Mouse (Mus musculus): ENCODE data around the gene Pawr.

The Pawr gene

GRCm38 (mm10) chr10:108355392-108355775 lies 23.5 kb downstream of the Pawr start:
- no peak for DNase-seq (ENCODE audit: low read depth, low spot score)

DNA sequence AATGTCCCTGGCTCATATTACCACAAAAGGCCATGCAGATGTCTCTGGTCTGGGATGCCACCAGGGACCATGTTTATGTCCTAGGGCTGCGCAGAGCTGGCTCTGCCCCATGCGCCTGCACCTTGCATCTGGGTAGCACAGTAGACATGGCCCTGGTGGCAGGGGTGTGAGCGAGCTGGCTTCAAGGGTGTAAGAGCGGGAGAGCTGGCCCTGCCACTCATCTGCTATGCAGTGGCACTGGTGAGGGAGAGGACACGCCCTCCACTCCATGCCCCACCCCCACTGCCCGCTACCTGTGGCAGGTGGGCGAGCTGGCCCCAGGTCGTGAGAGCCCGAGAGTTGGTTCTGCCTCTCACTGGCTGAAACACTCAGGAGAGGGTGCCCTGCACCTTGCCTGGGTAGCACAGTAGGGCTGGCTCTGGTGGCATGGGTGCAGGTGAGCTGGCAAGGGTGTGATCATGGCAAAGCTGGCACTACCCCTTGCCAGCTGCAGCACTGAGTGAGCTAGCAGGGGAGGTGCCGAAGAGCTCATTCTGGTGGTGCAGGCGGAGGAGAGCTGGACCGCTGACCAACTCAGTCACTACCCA lies 24.8 kb downstream of the Pawr start:
- DNase-seq (ENCODE audit: low read depth, low spot score) = no peak

DNA sequence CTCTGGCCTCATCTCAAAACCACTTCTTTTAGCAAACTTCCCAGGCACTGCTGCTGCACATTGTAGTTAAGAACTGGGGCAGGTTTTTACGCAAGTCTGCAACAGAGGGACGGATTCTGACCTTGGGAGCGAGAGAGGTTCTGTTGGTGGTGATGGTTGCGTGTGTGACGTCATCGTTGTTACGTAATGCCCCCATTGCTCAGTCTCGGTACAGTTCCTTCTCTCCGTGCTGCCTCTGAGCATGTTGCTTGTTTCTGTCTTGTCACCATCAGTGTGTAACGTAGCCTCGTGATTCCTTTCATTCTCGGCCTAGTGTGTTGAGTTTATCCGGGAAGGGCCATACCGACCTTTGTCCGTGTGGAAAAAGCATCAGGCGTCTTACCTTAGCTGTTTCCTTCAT lies 28.1 kb downstream of the Pawr start:
- DNase-seq (ENCODE audit: low read depth, low spot score) = no peak

DNA sequence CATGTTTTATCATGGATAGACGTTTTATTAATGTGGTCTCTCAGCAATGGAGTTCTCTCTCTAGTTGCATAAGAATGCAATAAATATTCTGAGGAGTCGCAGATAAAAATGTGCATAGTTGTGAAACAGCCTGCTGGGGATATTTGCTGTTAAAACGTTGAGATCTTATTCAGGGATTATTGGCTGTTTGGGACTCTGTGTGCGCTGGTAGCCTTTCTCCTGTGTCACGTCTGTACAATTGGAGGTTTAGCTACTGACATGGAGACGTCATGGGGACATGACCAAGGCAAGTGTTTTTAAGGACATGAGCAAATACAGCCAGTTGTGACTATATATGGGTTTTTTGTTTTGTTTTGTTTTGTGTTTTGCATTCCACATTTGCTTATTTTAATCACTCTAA lies 28.9 kb downstream of the Pawr start:
- DNase-seq (ENCODE audit: low read depth, low spot score) = no peak

GRCm38 (mm10) chr10:108361419-108362155 lies 29.7 kb downstream of the Pawr start:
- DNase-seq (ENCODE audit: low read depth, low spot score) = no peak

GRCm38 (mm10) chr10:108363932-108364331 lies 32.0 kb downstream of the Pawr start:
- no peak for DNase-seq (ENCODE audit: low read depth, low spot score)

GRCm38 (mm10) chr10:108364946-108365719 lies 33.2 kb downstream of the Pawr start:
- DNase-seq (ENCODE audit: low read depth, low spot score) = no peak

- DNase-seq (ENCODE audit: low read depth, low spot score) = no peak
These were observed 34.3 kb downstream of the Pawr start for GRCm38 (mm10) chr10:108366251-108366650.

- no peak for DNase-seq (ENCODE audit: low read depth, low spot score)
These were observed 36.4 kb downstream of the Pawr start for GRCm38 (mm10) chr10:108368358-108368757.

DNA sequence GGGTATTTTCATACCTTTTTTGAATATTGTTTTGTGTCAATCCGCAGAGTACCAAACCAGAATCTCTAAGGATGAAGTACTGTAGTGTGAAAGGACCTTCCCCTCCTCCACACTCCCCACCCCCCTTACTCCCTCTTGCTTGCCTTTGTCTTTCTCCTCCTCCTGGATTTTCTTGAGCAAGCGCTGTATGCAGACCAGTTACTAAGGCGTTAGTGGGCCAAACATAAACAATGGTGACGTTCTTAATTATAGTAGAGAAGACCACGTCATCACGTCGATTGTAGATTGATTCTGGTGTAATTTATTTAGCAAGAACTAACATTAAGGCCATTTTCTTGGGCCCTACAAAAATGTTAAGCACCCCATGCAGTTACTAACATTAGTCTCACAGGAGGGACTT lies 40.3 kb downstream of the Pawr start:
- DNase-seq (ENCODE audit: low read depth, low spot score) = no peak

GRCm38 (mm10) chr10:108372858-108373257 lies 40.9 kb downstream of the Pawr start:
- DNase-seq (ENCODE audit: low read depth, low spot score) = no peak

- DNase-seq (ENCODE audit: low read depth, low spot score) = no peak
These were observed 43.9 kb downstream of the Pawr start for GRCm38 (mm10) chr10:108375796-108376195.

DNA sequence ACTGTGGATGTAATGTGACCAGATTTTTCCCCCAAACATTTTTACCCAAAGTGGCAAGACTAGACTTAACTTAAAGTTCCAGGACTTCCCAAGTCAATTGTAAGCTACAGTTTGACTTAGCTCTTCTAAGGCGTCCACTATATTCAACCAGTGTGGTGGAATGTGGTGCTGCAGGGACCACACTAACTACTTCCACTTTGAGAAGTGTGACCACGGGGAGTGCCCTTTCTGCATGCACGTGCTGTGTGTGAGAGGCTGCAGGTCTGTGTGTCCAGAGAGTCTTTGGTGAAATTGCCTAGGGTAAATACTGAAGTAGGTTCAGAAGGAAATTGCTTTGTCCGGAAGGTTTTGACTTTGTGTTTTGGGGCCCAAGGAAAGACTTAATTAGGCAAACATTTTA lies 44.4 kb downstream of the Pawr start:
- no peak for DNase-seq (ENCODE audit: low read depth, low spot score)

DNA sequence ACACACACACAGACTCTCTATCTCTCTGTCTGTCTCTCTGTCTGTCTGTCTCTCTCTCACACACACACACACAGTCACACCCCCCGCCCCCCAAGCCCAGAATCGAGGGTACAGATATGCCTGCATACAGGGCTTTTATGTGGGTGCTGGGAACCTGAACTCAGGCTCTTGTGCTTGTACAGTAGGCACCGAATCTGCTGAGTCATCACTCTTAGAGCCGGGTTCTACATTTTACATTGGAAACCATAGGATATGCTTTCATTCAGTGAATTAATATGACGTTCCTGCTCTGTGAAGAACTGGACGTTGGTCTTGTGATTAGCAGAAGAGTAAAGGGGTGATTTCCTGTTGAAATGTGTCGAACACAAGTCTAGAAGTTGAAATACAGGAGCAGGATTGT lies 45.4 kb downstream of the Pawr start:
- no peak for DNase-seq (ENCODE audit: low read depth, low spot score)

DNA sequence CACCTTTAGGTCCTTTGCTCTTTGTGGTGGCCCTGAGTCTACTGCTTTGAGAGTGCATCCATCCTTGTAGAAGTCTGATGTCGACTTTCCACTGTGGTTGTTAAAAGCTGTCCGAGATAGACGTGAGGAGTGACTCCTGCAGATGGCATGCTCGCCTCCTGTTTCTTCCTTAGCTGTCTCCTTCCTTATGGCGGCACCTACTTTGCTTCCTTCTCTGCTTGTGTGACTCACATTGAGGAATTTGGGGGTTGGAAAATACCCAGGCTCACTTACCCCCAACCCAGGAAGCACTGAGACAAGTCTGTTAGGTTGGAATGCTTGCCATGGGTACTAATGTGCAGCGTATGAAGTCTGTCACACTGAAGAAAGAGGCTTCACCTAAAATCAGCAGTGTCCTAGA lies 46.1 kb downstream of the Pawr start:
- DNase-seq (ENCODE audit: low read depth, low spot score) = no peak

GRCm38 (mm10) chr10:108378479-108378878 lies 46.6 kb downstream of the Pawr start:
- peak; percentile 27 for DNase-seq (ENCODE audit: low read depth, low spot score)

- DNase-seq (ENCODE audit: low read depth, low spot score) = no peak
These were observed 48.8 kb downstream of the Pawr start for GRCm38 (mm10) chr10:108380715-108381114.

DNA sequence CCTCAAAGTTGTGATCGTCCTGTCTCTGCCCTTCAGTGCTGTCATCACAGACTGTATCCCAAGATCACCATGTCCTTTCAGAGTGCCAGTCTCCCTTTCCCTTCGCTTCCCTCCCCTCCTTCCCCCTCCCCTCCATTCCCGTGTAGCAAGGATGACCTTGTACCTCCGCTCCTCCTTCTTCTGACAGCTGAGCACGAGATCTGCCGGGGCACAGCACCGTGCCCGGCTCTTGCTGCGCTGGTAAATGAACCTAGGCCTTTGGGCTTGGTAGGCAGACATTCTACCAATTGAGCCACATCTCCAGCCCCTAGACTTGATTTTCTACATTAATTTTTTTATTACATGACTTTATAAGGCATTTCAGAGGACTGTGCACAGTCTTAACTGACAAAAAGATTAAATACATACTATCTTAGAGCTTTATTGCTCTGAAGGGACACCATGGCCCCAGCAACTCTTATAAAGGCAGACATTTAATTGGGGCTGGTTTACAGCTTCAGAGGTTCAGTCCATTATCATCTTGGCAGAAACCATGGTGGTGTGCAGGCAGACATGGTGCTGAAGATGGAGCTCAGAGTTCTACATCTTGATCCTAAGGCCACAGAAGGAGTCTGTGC lies 52.3 kb downstream of the Pawr start:
- DNase-seq (ENCODE audit: low read depth, low spot score) = no peak

- peak; percentile 31 for DNase-seq (ENCODE audit: low read depth, low spot score)
These were observed 53.6 kb downstream of the Pawr start for GRCm38 (mm10) chr10:108385480-108385955.

- no peak for DNase-seq (ENCODE audit: low read depth, low spot score)
These were observed 56.5 kb downstream of the Pawr start for GRCm38 (mm10) chr10:108388410-108388915.

DNA sequence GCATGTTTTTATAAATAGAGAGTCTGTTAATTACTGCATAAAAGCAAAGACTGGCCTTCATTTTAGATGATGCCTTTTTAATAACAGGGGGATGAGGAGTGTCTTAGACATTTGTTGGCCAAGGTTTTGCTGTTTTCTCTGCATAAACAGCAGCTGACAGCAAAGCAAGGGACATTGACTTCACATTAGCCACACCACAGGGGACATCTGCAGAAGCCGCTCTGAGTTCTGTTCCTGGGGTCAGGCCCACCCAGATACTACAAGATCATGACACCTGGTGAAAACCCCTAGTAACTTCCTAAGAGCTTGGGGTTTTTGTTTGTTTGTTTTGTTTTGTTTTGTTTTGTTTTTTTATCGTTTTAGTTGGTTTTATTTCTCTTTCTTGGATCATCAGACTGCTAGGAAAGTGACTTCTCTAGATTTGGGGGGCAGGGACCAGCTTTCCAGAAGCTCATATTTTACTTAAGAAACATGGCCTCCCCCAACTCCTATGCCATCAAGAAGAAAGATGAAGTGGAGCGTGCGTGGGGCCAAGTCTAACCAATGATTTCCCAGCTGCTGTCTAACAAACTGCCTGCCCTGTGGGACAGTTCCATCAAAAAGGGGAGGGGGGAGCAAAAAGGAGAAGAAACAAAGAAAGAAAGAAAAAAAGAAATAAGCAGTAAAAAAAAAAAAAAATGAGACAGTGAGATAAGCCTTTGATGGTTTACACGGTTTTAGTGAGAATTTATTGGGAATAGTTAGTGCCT lies 57.4 kb downstream of the Pawr start:
- DNase-seq (ENCODE audit: low read depth, low spot score) = no peak
